Mouse (Mus musculus): Measurements from ENCODE around the gene Pygm. TPM values are rescaled to one million over a fixed set of nuclear protein-coding genes. Genes with fewer than 3 reads are reported as not detected.
A peak's percentile ranks its signal among the peaks of the same experiment; 100 is the strongest.

Gene Pygm
- total RNA-seq, 4 experiments from 2014 or later = 8,302 to 9,332 (median 8,668) TPM

DNA sequence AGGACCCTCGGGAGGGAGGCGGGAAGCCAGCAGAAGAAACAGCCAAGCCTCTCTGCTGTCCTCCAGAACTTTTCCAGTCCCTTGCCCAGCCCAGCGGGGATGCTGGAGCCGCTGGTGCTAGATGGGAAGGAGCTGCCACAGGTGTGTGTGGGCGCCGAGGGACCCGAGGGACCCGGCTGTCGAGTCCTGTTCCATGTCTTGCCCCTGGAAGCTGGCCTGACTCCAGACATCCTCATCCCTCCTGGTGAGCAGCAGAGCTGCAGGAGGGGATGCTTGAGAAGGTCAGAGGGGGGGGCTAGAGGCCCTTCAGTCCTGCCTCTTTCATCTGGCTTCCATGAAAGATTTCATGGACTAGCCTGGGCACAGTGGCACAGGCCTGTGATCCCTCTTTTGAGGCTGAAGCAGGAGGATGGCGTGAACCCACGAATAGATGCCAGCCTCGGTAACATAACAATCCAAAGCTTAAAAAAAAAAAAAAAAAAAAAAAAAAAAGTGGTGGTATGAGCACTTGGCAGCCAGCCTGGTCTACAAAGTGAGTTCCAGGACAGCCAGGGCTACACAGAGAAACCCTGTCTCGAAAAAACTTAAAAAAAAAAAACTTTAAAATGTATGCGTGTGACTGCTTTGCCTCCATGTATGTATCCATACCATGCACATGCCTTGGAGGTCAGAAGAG, 32.6 kb upstream of the Pygm start:
- DNase-seq (ENCODE audit: low spot score in 2 of 2) = no peak

DNA sequence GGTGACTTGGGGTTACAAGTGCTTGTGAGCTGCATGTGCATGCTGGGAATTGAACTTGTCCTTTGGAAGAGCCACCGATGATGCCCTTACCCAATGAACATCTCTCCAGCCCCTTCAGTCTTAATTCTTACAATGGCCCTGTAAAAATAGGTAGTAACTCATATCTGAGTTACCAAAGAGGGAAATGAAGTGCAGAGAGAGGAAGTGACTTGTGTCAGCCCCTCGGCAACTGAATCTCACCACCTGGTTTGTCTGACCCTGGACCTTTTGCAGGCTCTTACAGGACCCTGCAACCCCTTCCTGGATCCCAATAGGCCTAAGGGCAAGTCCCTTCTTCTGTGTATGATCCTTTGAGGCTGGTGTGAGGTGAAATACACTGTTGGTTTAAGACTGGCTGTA, 32.1 kb upstream of the Pygm start:
- DNase-seq (ENCODE audit: low spot score in 2 of 2) = no peak

DNA sequence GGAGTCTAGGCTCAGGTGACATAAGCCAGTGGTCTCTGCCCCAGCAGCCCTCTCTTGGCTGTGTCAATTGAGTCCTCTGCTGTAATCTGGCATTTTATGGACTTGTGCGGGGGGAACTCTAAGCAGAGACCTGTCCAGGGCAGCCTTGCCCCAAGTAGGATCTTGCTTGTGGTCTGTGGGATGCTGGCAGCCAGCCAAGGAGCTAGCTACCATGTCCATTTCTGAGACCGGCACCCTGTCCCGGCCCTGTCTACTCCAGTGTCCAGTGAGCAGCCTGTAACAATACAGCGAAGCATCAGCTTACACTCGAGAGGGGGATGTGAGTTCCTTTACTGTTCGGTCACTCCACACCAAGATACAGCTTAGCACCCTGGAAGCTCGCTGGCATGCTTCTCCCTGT, 30.2 kb upstream of the Pygm start:
- no peak for DNase-seq (ENCODE audit: low spot score in 2 of 2)

DNA sequence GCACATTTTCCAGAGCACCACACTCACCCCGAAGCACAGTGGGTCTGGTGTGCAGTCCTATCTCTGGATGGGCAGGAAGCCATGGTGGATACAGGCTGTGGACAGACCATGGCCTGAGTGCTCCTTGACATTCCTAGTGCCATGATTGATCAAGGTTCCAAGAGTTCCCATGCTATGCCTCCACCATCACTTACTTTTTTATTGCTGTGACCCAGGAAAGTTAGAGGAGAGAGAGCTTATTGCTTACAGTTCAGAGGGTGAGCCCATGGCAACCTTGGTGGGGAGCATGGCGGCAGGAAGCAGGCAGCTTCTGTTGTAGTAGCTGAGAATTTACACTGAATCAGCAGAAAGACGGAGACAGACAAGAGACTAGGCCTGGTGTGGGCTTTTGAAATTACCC, 22.9 kb upstream of the Pygm start:
- no peak for DNase-seq (ENCODE audit: low spot score in 2 of 2)

DNA sequence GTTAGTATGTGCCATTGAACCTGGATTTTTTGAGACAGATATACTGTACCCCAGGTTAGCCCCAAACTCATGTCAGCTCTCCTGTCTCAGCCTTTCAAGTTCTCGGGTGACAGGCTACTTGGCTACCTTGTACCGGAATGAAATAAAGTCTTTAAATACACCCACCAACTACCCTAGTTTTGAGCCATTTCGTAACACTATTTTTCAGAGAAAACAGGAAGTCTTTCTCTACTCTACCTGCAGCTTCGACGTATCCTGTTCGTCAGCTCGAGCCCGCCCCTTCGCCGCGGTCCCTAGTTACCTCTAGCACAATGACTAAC, 21.1 kb upstream of the Pygm start:
- no peak for DNase-seq (ENCODE audit: low spot score in 2 of 2)

DNA sequence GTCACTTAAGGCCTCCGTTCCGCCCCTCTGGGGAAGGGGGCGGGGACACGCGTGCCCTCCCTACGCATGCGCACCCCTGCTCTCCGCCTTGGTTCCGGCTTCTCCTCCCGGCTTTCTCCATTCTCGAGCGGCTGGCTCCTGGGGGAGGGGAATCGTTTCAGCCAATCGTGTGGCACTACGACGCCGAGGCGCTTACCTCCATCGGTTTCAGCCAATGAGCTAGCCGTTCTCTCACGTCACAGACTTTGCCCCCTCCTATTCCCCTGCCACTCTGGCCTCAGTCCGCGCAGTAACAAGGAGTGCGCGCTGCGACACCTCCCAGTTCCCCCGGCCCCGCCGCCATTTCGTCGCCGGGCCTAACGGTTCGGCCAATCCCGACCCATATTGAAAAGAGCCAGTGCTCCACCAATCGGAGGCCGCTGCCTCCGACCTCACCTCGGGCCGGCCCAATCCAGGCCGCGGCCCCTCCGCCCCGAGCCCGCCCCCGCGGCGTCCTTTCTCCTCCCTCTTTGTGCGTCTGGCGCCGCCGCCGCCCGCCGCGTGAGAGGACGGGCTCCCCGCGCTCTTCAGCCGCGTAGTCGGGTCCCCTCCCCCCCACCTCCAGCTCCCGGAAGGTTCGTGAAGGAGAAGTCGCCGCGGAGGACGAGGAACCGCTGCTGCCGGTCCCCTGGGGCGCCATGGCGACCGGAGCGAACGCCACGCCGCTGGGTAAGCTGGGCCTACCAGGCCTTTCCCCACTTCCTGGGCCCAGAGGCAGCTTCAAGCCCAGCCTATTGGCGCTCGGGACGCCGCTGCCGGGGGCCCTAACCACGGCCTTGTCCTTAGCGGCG, 20.6 kb upstream of the Pygm start, which contains the start of gene Sf1:
Gene Sf1, plus strand, starts transcription at position 280 of the 830 bp plus-strand sequence.
- DNase-seq (ENCODE audit: low spot score in 2 of 2) = peak; percentile 99 to 100

DNA sequence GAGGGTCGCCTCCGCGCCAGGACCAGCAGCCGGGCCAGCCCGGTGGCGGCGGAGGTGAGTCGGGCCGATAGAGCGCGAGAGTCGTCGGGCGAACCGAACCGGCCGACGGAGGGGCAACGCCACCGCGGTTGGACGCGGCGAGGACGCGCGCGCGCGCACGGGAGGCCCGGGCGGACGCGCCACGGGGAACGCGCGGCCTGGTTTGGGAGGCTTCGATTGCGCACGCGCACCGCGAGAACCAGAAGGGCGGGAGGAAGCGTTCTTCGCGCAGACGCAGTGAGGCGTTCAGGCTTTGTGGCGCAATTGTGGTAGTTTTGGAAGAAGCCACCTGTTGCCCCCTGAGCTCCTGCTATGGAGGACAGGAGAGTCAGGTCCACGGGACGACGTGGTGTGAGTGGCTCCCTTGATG, 19.9 kb upstream of the Pygm start:
- peak; percentile 85 to 90 for DNase-seq (ENCODE audit: low spot score in 2 of 2)

DNA sequence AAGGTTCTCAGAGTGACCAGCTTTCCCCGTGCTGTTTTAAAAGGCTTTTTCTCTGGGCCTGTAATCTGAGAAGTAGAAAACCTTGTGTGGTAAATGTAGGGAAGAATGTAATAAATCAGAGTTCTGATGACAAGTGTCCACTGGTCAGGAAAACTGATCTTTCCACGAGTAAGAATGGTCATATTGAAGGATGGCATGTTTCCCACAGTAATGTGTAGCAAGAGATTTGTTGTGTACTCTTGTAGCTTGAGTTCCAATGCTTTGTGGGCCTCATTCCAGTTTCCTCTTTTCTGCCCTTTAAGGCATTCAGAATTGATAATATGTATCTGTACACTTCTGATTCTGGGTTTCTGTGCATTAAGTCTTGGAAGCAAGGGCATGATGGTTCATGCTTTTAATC, 19.4 kb upstream of the Pygm start:
- DNase-seq (ENCODE audit: low spot score in 2 of 2) = no peak

DNA sequence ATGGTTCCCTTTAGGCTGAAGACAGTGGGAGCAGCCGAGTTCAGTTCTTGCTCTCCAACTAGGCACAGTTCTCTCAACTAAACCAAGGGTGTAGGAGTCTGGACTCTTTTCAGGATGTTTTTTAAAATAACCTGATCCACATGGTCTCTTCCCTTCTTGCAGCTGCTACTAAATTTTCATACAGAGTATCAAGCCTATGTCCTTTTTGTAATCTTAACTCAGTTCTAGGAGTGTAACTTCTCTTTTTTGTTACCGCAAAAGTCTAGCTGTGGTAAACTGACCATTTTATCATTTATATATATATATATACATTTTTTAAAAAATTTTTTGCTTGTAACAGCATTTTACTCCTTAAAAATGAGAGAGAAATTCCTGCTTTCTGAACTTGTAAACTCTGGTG, 14.0 kb upstream of the Pygm start:
- DNase-seq (ENCODE audit: low spot score in 2 of 2) = no peak

DNA sequence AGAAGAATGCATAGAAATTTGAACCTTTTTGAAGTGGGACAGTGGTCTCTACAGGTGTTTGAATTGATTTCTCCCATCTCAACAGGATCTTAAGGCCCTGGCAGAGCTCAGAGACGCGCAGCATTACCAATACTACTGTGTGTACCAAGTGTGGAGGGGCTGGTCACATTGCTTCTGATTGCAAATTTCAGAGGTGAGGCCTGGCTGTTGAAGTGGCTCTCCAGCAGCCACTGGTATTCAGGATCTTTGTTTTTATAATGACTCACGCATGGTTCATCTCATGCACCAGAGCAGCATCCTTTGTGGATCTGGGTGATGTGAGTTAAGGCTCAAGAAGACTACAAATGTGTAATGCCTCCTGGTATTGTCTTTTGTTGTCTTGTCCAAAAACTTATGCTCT, 11.8 kb upstream of the Pygm start:
- DNase-seq (ENCODE audit: low spot score in 2 of 2) = no peak

DNA sequence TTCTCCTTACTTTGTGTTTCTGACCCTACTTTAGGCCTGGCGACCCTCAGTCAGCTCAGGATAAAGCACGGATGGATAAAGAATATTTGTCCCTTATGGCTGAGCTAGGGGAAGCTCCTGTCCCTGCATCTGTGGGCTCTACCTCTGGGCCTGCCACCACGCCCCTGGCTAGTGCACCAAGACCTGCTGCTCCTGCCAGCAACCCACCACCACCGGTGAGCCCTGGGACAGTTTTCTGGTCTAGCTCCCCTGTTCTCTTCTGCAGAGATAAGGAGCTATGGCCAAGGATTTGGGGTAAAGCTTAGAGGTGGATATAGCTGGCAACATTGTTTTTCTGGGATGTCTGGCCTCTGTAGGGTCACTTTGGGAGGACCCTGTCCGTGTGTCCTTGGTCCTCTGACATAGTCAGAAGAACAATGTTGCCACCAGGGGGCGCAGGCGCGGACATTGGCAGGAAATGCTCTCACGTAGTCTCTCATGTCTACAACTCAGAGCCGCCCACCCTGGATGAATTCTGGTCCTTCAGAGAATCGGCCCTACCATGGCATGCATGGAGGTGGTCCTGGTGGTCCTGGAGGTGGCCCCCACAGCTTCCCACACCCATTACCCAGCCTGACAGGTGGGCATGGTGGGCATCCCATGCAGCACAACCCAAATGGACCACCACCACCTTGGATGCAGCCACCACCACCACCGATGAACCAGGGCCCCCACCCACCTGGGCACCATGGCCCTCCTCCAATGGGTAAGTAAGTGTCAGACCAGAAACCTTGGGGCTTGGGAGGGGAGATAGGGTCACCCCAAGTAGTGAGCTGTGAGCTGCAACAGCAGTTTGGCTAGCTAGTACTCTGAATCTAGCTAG, 10.4 kb upstream of the Pygm start:
- peak; percentile 76 to 80 for DNase-seq (ENCODE audit: low spot score in 2 of 2)

DNA sequence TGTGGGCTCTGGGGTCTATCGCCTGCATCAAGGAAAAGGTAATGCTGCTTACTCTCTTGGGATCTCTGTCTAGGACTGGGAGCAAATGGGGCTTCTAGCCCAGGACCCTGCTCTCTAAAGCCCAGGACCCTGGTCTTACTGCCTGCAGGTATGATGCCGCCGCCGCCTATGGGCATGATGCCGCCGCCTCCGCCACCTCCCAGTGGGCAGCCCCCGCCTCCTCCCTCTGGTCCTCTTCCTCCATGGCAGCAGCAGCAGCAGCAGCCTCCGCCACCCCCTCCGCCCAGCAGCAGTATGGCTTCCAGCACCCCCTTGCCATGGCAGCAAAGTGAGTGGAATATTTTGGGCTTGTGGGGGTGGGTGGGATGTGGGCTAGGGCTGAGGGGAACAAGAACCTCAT, 9.6 kb upstream of the Pygm start:
- no peak for DNase-seq (ENCODE audit: low spot score in 2 of 2)

DNA sequence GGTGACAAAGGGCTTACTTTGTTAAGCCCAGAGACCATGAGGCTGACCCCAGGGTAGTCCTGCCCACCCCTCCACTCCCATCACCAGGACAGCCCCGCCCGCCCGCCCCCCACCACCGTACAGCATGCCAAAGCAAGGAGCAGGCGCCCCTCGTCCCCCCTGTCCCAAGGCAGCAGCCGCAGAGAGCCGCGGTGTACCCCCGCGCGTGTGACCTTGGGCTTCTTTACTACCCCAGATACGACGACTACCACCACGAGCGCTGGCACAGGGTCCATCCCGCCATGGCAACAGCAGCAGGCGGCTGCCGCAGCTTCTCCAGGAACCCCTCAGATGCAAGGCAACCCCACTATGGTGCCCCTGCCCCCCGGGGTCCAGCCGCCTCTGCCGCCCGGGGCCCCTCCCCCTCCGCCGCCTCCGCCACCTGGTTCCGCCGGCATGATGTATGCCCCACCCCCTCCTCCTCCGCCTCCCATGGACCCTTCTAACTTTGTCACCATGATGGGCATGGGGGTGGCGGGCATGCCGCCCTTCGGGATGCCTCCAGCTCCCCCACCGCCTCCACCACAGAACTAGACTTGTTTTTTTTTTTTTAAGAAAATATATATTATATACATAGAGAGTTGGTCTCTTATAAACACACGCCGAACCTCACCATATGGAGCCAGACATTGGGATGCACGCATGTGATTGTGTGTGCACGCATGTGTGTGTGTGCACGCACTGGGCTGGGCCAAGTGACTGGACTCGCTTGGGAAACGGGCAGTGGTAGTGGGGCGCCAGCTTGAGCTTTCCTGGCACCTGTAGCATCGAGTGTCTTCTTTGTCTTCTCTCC, 8.6 kb upstream of the Pygm start:
- no peak for DNase-seq (ENCODE audit: low spot score in 2 of 2)

DNA sequence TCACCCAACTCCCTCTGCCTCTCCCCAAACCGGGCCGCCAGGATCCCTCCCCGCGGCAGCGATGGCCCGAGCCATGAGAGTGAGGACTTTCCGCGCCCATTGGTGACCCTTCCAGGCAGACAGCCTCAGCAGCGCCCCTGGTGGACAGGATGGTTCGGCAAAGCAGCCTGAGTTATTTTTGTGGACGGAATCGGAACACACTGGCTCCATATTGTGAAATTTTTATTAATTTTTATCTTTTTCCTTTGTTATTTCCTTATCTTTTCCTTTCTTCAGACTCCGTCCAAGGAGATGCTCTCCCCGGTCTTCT, 8.0 kb upstream of the Pygm start:
- DNase-seq (ENCODE audit: low spot score in 2 of 2) = peak; percentile 67 to 70

DNA sequence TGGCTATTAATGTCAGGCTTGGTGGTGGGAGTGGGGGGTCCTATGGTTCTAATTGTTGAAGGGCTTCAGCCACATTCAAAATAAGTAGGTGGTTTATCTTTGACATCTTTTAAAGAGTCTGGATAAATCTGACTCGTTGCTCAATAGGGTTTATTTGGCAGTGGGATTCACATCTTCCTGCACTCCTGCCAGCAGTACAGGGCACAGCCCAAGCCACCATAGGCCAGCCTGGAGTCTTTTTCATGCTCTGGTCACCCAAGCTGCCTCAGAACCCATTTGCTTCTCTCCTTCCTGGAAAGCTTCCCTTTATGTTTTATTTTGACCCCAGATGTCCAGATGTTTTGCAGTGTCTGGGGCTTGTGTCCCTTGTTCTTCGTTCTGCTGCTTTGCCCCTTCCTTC, 7.6 kb upstream of the Pygm start:
- no peak for DNase-seq (ENCODE audit: low spot score in 2 of 2)

DNA sequence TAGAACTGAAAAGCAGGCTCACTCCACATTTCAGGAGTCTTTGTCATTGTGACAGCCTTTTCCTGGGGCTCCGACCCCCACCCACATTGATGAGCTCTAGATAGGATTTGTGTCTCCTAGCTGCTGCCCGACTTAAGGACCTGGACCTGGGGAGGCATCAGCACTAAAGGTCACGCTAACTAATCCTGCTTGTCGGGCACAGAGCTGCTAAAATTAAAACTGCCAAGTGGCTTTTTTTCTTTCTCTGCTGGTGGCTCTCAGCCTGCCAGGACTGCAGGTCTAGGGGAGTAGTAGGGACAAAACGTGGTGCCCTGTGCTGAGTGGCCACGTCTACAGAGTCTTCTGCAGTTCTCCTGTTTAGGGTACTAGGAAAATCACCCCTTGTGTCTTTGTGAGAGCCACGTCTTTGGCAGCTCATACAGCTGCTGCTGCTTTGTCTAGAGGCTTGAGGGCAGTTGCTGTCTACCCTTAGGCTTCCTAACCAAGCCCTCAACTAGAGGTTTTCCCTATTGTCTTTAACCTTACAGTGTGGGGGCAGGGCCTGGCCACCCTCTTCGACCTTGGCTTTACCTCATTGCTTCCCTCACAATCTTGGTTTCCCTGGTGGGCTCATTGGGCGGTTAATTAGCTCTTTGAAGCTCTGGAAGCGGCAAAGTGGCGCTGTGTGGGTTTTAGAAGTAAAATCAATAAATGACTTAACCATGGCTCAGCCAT, 6.7 kb upstream of the Pygm start:
- no peak for DNase-seq (ENCODE audit: low spot score in 2 of 2)

DNA sequence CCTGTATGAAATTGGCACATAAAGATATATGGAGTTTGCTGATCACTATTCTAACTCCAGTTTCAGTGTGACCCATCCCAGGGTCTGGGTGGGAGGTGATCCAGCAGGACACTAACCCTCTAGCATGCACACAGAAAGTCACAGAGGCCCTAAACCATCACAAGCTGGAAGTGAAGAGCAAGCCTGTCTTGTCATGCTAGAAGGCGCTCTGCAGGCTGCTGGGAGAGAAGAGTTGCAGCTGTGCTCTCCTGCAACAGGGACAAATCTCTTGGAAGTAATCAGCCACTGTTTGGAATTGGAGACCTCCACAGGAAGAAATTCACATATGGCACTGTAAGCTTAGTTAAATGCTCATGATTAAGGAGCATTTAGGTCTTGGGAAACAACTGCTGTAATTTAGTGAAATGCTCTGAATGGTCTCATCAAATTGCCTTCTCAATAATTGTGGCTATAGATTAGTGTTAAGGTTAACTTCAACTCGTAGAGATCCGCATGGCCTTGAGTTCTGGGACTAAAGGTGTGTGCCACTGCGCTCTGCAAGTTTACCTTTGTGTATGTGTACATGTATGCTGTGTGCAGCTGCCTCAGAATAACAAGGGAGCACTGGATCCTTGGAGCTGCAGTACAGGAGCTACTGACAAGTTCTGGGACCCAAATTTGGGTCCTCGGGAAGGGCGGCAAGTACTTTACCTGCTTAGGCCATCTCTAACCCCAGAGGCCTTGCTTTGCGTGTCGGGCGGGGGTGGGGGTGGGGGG, 3.6 kb upstream of the Pygm start:
- no peak for DNase-seq (ENCODE audit: low spot score in 2 of 2)

DNA sequence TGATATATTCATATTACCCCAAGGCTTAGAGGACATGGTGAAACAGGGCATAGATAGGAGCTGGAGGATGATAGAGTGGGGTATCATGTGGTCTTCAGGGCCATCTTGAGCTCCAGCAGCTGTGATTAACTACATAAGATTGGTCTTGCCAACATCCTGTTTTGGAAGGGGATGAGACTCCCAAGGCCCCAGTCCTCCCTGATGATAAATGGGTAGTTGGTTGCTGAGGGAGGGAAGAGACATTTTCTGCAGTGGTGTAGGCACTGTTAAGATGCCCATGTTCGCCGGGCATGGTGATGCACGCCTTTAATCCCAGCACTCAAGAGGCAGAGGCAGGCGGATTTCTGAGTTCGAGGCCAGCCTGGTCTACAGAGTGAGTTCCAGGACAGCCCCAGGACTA, 3.0 kb upstream of the Pygm start:
- no peak for DNase-seq (ENCODE audit: low spot score in 2 of 2)

DNA sequence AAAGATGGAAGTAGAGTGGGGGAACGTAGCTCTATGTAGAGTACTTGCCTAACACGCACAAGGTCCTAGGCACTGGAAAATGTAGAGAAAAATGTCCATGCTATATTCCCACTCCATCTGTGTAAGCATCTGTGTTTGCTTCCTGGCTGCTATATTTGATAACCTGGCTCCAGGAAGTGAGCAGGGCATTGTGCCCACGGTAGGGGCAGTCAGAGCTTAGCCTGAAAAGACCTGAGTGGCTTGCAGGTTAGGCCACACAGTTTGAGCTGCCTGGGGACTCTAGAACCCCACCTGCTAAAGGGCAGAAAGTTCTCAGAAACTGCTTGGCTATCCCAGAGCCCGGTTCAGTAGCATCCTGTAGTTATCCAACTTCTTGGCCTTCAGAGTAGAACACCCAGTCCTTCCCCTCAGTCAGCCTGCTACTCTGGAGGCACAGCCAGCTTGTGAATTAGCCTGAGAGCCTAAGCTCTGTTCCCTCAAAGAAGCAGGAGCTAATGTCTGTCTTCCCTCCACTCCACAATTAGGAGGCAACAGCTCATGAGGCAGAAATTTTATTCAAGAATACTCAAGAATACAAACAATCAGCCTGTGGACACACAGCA, 1.8 kb upstream of the Pygm start:
- peak in 1 of 2 experiments; percentile 60 for DNase-seq (ENCODE audit: low spot score in 2 of 2)

DNA sequence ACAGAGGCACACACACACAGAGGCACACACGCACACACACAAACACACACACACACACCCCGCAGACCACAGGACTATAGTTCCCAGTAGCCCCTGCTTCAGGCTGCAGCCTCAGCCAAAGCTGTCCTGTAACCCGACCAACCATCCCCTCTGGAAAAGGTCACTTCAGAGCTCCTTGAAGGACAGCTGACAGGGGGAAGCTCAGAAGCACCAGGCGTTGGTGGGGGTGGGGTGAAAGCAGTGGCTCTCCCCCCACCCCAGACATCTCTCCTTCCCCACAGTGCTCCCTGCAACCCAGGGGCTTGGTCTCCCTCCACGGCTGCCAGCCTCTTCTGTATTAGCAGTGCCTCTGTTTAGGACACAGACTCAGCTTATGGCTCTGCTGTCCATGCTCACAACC, 729 bp upstream of the Pygm start:
- DNase-seq (ENCODE audit: low spot score in 2 of 2) = peak; percentile 44 to 72

Data from gastrocnemius, adult 8-10 months (tissue).